Mouse (Mus musculus) forebrain, embryonic 12.5 days (tissue): ENCODE measurements around the gene Spata6. TPM values are rescaled to one million over a fixed set of nuclear protein-coding genes. Genes with fewer than 3 reads are reported as not detected.

ENCODE experiments used
- ATAC-seq: fragments of 200-750 bp; cut with Nextera tagmentation; 2 replicates; pipeline ENCODE4 v1.8.0; 2017; ENCODE audit warnings: moderate TSS enrichment; ENCODE audit not compliant: low FRiP score
- H3K27ac ChIP-seq: fragments of 300-500 bp; sonication (generic); 2 replicates; pipeline ENCODE4 v1.5.1; 2016; ENCODE audit warnings: mild to moderate bottlenecking
- H3K27me3 ChIP-seq: fragments of 300-500 bp; sonication (generic); 2 replicates; pipeline ENCODE4 v1.6.1; 2016; ENCODE audit warnings: mild to moderate bottlenecking
- H3K36me3 ChIP-seq: fragments of 300-500 bp; sonication (generic); replicated peaks from 2 replicates; pipeline ENCODE4 v1.6.1; 2016; ENCODE audit warnings: mild to moderate bottlenecking
- H3K4me1 ChIP-seq: fragments of 300-500 bp; sonication (generic); 2 replicates; pipeline ENCODE4 v1.6.1; 2016
- H3K4me2 ChIP-seq: fragments of 300-500 bp; sonication (generic); 2 replicates; pipeline ENCODE4 v1.6.1; 2016; ENCODE audit warnings: mild to moderate bottlenecking, moderate library complexity
- H3K4me3 ChIP-seq: fragments of 300-500 bp; sonication (generic); replicated peaks from 2 replicates; pipeline ENCODE4 v1.5.1; 2016; ENCODE audit warnings: mild to moderate bottlenecking
- H3K9ac ChIP-seq: fragments of 300-500 bp; sonication (generic); 2 replicates; pipeline ENCODE4 v1.6.1; 2016; ENCODE audit warnings: mild to moderate bottlenecking
- H3K9me3 ChIP-seq: fragments of 300-500 bp; sonication (generic); 2 replicates; pipeline ENCODE4 v1.6.1; 2016
- WGBS: fragments of 180-500 bp; shearing (Covaris S2); methylation state at CpG from one replicate; pipeline ENCODE4 v1.1.7; 2016; 5-methylcytosine and 5-hydroxymethylcytosine counted together
- polyA plus RNA-seq: library from polyadenylated mRNA; unstranded; fragments of >200 nt; fragmentation: Nextera tagmentation; extraction: Ambion mirVana; gene quantifications from 2 replicates; pipeline ENCODE4 v1.2.1, GENCODE M21; 2016

Gene Spata6
- polyA plus RNA-seq = 17.6 and 18.2 TPM in 2 replicates

DNA sequence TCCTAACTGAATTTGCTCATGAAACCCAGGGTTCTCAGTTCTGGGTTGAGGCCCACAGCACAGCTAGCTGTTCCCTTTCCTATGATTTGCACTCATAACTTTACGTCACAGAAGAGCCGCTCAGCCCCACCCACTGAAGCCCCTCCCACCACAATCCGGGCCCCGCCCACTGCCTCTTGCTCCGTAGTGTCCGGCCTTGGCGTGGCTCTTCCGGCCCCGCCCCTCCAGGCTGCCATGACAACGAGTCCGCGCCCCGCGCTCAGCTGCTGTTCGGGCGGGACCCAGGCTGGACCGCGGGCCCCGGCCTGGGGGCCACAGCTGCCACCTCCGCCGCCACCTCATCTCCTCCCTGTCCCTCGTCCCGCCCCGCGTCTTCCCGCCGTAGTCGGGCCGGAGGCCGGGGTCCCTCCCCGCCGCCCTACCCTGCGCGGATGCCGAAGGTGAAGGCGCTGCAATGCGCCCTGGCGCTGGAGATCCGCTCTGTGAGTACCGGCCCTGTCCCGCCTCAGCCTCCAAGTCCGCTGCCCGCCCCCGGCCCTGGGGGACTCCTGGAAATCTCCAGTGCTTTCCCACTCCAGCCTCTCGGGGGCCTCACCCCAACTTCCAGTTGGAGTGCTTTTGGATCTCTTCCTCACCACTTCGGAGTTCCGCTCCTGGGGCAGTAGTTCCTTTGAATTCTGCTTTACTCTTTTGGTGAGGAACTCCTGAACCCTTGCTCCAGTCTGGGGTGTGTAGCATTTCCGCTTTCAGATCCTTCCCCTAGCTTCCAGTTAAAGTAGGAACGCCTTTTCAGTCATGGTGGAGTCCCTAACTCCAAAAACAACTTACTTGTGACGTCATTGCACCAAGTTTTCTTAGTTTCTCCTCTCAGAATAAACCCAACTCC lies at the start of gene Spata6:
Gene Spata6, plus strand, starts transcription at position 209 of the 886 bp plus-strand sequence.
- no peaks in the 10 kb centered on the region for H3K9me3 ChIP-seq
- peak within 1 kb of the TSS; percentile 63 for H3K4me2 ChIP-seq
- ATAC-seq = peak; percentile 98
- no peak within 1 kb of the TSS for H3K27ac ChIP-seq
- peaks cover 13% of the 10 kb centered on the region for H3K4me1 ChIP-seq
- under 1% methylated on average over 48 of the region's 50 CpGs for WGBS
- H3K27me3 ChIP-seq = no peaks in the 10 kb centered on the region
- H3K9ac ChIP-seq = peak within 1 kb of the TSS; percentile 77
- H3K36me3 ChIP-seq = no peaks in the 10 kb centered on the region
- peak within 1 kb of the TSS; percentile 83 for H3K4me3 ChIP-seq

DNA sequence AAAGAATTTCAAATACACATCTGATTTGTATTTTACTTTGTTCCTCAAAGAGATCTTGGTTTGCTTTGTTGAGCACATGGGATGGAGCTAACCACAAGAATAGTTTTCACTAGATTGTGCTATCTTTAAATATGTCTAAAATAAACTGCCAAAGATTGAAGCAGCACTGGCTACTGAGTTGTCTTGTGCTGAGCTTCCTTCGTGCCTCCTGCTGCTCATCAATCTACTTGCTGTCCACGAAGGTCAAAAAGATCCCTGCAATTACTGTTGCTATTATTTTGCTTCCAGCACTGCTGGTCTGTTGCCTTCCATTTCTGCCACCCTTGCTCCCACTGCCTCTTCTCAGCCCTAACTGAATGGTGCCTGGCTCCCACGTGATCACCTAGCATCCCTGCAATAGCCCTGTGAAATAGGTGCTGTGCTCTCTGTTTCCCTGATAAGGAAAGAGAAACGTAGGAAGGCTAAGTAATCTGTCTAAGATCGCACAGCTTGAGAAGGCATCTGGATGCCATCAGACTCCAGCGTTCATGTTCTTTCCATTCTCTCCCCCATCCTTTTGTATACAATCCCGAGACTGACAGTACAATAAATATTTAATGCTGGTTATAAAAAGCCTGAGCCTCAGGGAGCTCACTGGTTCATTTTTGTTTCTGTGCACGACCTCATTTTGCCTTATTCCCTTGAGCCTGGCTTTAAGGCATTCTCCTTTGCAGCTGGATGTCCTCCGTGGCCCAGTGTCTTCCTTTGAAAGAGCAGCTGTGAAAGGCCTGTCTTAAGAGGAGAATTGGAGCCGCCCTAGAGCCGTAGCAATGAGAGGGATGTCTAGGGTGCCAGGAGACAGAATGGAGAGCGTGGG lies 49.0 kb upstream of the Spata6 start:
- Histone ChIP-seq H3K4me2 (no peak overlapping the region), H3K27me3 (no peaks in the 10 kb centered on the region), H3K4me1 (peaks cover 9% of the 10 kb centered on the region), H3K9ac (no peak overlapping the region), H3K9me3 (no peaks in the 10 kb centered on the region), H3K27ac (no peak overlapping the region), H3K36me3 (no peaks in the 10 kb centered on the region), H3K4me3 (no peak overlapping the region)
- 38% methylated on average over 12 of the region's 12 CpGs for WGBS
- 0 out of 2 replicates have a peak, but pooled peaks have one; percentile 55 for ATAC-seq

DNA sequence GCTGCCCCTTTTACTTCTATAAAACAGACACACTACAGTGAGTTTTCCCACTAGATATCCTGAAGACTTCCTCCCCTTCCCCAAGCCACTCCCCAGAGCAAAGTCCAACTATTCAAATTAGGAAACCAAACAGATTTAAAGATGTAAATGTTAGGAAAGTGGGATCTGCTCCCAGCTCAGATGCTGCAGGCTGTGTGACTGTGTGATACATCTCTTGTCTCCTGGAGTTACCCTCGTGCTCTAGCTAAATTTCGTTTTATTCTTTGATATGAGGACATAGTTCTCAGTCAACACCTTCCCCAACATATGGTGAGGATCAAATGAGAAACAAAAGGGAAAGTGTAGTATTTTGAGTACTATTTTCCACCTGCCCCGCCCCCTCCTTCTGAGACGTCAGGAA lies 48.3 kb upstream of the Spata6 start:
- Histone ChIP-seq H3K27ac (no peak overlapping the region), H3K4me3 (no peak overlapping the region), H3K36me3 (no peaks in the 10 kb centered on the region), H3K4me1 (peaks cover 9% of the 10 kb centered on the region), H3K9ac (no peak overlapping the region), H3K4me2 (no peak overlapping the region), H3K27me3 (no peaks in the 10 kb centered on the region), H3K9me3 (no peaks in the 10 kb centered on the region)
- ATAC-seq = no peak
- WGBS = 76% methylated on average over 4 of the region's 4 CpGs

DNA sequence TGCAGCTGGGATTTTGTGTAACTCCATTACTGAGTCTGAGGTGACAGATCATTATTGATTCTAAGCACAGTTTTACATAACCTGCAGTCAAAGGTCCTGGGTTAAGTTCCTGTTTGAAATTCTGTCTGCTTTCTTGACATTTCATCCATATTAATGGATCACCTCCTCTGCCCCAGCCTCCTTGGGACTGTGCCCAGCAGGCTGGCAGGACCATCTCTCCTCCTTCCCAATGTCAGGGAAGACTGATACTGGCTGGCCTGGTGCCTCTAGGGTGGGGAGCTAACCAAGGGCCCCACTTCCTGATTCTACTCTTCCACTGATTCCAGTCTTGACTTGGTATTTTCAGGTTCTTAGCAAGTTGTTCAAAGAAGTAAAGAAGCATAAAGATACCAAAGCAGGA lies 45.9 kb upstream of the Spata6 start:
- no peaks in the 10 kb centered on the region for H3K36me3 ChIP-seq
- H3K9me3 ChIP-seq = no peaks in the 10 kb centered on the region
- no peak for ATAC-seq
- H3K4me1 ChIP-seq = peaks cover 9% of the 10 kb centered on the region
- no peaks in the 10 kb centered on the region for H3K27me3 ChIP-seq
- no peak overlapping the region for H3K9ac ChIP-seq
- no peak overlapping the region for H3K27ac ChIP-seq
- no peak overlapping the region for H3K4me3 ChIP-seq
- no peak overlapping the region for H3K4me2 ChIP-seq

DNA sequence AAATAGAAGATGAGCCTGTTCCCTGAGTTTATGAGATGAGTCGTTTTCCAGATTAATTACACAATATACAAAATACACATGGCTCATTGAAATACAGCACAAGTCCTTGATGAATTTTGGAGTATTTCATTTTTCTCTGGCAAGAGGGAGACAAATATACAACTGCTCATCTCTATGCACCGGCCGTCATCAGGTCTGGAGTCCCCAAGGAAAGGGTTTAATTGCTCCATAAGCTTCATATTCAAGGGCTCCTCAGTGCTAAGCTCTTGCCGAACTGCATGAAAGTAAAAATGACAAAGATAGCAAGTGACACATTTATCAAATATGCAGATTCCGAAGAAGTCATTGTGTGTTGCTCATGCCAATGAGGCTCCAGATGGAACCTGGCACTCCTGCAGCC lies 37.9 kb upstream of the Spata6 start:
- 87% methylated on average over 5 of the region's 5 CpGs for WGBS
- no peaks in the 10 kb centered on the region for H3K36me3 ChIP-seq
- no peaks in the 10 kb centered on the region for H3K9me3 ChIP-seq
- H3K4me2 ChIP-seq = no peak overlapping the region
- no peak overlapping the region for H3K9ac ChIP-seq
- peaks cover 11% of the 10 kb centered on the region for H3K4me1 ChIP-seq
- no peaks in the 10 kb centered on the region for H3K27me3 ChIP-seq
- H3K4me3 ChIP-seq = no peak overlapping the region
- no peak overlapping the region for H3K27ac ChIP-seq
- no peak for ATAC-seq

DNA sequence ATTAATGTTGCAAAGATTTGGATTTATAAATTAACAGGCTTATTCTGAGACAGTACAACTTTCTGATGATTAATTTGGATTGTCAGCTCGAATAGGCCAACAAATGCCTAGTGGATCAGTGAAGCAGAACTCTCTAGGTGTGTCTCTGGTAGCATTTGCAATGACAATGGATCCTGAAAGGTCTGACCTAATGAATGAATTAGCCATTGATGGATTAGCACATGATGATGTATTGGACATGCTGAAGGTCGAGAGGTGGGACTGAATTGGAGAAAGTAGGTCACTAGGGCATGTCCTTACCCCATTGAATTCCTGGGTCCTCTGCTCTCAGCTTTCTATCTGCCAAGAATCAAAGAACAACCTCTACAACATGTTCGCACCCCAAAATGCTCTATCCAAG lies 37.0 kb upstream of the Spata6 start:
- WGBS = 81% methylated on average over 3 of the region's 3 CpGs
- no peaks in the 10 kb centered on the region for H3K27me3 ChIP-seq

DNA sequence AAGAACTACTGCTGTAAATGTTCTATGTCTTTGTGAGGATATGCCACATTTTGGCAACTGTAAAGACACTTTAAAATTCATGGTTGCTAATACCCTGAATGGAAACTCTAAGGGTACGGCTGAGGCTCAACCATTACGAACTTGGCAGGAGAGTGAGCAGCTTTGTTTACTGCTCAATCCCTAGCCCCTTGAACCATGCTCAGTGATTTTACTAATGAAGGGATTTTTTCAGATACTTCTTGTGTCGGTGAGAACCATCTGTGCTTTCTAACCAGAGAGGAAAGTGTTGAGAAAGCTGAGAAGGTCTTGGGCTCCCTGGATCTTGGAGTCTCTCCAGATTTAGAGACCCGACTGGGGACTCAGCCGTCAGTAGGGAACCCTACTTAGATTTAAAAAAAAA lies 35.9 kb upstream of the Spata6 start:
- 56% methylated on average over 5 of the region's 5 CpGs for WGBS
- Histone ChIP-seq H3K4me2 (no peak overlapping the region), H3K9ac (no peak overlapping the region), H3K27me3 (peaks cover 10% of the 10 kb centered on the region), H3K9me3 (no peaks in the 10 kb centered on the region), H3K27ac (no peak overlapping the region), H3K4me3 (no peak overlapping the region), H3K4me1 (peaks cover 16% of the 10 kb centered on the region), H3K36me3 (no peaks in the 10 kb centered on the region)
- ATAC-seq = no peak

More for the DNA sequence above, 37.0 kb upstream of the Spata6 start:
- Histone ChIP-seq H3K9me3 (no peaks in the 10 kb centered on the region), H3K36me3 (no peaks in the 10 kb centered on the region), H3K4me1 (peaks cover 16% of the 10 kb centered on the region), H3K9ac (no peak overlapping the region), H3K4me3 (no peak overlapping the region), H3K27ac (no peak overlapping the region), H3K4me2 (no peak overlapping the region)
- no peak for ATAC-seq

DNA sequence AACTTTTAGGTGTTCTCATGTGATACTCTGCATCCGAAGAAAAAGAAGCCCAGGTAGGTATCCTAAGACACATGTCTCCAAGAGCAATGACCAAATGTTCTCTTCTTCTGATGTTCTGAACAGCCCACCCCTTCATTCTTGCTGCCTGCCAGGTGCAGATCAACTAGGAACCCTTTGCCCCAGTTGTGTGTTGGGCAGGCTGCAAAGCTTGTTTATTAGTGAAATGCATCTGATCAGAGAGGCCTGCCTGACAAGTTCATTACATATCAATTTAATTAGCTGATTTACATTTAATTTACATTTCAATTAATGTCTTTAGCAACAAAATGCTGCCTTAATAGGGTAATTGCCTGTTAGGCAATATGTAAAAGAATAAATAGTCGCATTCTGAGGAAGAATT lies 33.8 kb upstream of the Spata6 start:
- no peaks in the 10 kb centered on the region for H3K9me3 ChIP-seq
- peak; percentile 74 for ATAC-seq

DNA sequence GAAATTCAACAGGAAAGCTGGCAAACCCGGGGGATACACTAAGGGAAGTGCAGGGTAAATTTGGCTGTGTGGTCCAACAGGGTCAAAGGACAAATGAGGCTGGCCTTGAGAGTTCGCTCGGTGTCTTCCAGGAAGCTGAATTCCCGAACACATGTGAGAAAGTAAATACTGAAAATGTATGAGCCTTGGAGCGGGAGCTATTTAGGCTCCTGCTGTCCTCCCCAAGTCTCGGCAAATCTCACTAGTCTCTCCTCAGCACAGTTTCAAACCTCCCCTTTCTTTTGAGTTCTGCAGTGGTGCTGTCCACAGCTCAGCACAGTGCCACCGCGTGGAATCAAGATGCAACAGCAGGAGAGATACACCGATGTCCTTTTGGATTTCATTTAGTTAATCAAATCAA lies 32.8 kb upstream of the Spata6 start:
- H3K4me1 ChIP-seq = peaks cover 24% of the 10 kb centered on the region
- peaks cover 19% of the 10 kb centered on the region for H3K27me3 ChIP-seq
- no peak overlapping the region for H3K9ac ChIP-seq
- WGBS = 8% methylated on average over 9 of the region's 9 CpGs
- H3K27ac ChIP-seq = no peak overlapping the region
- H3K4me2 ChIP-seq = peak overlapping the region; percentile 32
- H3K9me3 ChIP-seq = no peaks in the 10 kb centered on the region
- peak; percentile 67; the same call in 1 of the 2 replicates for ATAC-seq
- H3K4me3 ChIP-seq = no peak overlapping the region
- H3K36me3 ChIP-seq = no peaks in the 10 kb centered on the region

More for the DNA sequence above, 33.8 kb upstream of the Spata6 start:
- no peak overlapping the region for H3K27ac ChIP-seq
- WGBS = 35% methylated on average over 2 of the region's 2 CpGs
- no peaks in the 10 kb centered on the region for H3K36me3 ChIP-seq
- H3K4me2 ChIP-seq = no peak overlapping the region
- peaks cover 19% of the 10 kb centered on the region for H3K27me3 ChIP-seq
- H3K4me3 ChIP-seq = no peak overlapping the region
- no peak overlapping the region for H3K9ac ChIP-seq
- H3K4me1 ChIP-seq = peaks cover 19% of the 10 kb centered on the region

DNA sequence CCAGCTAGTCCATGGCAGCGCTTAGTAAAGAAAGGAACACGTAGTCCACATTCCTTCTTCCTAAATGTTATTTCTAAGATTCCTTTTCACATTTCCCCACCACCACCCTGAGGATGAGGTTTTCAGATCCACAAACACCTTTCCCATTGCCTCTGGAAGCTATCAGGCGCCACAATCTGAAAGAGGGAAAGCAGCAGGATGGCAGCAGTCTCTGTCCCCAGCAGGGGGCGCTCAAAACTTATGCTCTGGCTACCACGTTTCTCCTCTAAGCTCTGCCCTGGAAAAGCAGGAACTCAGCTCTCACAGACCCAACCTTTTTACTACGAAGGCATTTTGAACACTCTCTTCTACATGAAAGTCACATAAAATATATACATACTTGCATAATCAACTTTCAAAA lies 32.2 kb upstream of the Spata6 start:
- 11% methylated on average over 6 of the region's 6 CpGs for WGBS

DNA sequence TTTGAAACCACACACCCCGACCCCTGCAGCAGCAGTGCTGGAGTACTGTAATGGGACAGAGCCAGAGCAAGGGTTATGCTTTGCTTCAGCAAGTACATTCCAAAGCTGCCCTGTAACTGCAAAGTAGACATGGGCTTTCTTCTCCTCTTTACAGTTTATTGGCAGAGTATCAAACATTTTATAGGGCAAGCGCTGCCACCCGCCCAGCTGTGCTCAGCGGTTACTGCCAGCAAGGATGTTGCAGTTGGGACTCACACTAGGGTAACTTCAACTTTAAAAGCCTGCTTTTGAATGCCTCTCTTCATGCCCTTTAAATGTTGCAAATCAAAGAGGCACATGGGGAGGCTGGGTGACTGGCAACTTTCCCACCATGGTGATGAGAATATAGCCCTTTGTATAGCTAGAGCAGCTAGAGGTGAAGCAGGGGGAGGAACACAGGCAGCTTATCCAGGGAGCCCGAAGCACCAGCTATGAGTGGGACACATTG lies 28.7 kb upstream of the Spata6 start:
- ATAC-seq = peak; percentile 50; the same call in 1 of the 2 replicates
- Histone ChIP-seq H3K4me3 (no peak overlapping the region), H3K9ac (no peak overlapping the region), H3K27me3 (peaks cover 19% of the 10 kb centered on the region), H3K4me1 (peaks cover 19% of the 10 kb centered on the region), H3K36me3 (no peaks in the 10 kb centered on the region), H3K4me2 (no peak overlapping the region), H3K27ac (no peak overlapping the region), H3K9me3 (no peaks in the 10 kb centered on the region)
- WGBS = 54% methylated on average over 5 of the region's 5 CpGs

More for the DNA sequence above, 32.2 kb upstream of the Spata6 start:
- no peak overlapping the region for H3K27ac ChIP-seq
- ATAC-seq = peak; percentile 52; the same call in 1 of the 2 replicates
- peaks cover 19% of the 10 kb centered on the region for H3K27me3 ChIP-seq
- no peak overlapping the region for H3K4me3 ChIP-seq
- H3K9me3 ChIP-seq = no peaks in the 10 kb centered on the region
- H3K4me2 ChIP-seq = peak overlapping the region; percentile 29
- no peaks in the 10 kb centered on the region for H3K36me3 ChIP-seq
- no peak overlapping the region for H3K9ac ChIP-seq
- peaks cover 24% of the 10 kb centered on the region for H3K4me1 ChIP-seq

DNA sequence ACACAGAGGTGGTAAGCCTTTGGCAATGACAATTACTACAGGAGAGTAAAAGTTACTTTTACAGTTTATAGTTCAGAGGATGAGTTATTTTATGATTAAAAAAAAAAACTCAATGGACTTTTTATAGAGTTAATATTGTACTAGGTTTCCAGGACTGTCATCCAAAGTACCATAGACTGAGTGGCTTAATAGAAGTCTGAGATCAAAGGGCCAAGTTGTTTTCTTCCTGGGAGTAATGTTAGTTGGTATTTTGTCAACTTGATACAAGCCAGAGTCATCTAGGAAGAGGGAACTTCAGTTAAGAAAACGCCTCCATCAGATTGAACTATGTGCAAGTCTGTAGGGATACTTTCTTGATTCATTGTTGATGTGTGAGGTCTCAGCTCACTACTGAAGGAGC lies 18.4 kb upstream of the Spata6 start:
- 88% methylated on average over 1 of the region's 1 CpGs for WGBS
- Histone ChIP-seq H3K36me3 (no peaks in the 10 kb centered on the region), H3K9me3 (no peaks in the 10 kb centered on the region), H3K27me3 (no peaks in the 10 kb centered on the region), H3K27ac (no peak overlapping the region), H3K9ac (no peak overlapping the region), H3K4me1 (no peaks in the 10 kb centered on the region), H3K4me2 (no peak overlapping the region), H3K4me3 (no peak overlapping the region)
- ATAC-seq = no peak
